In genomic region chr3:98042955-98043456, GRCm38 (mm10) we compare ENCODE assay signal across 8 mouse cellular contexts. TPM values are rescaled to one million over a fixed set of nuclear protein-coding genes. Genes with fewer than 3 reads are reported as not detected.
DNase-seq lines count a peak whose midpoint lies in the region; ATAC-seq lines count a peak whose summit lies in the region.

No protein-coding gene starts in this region.

- peak; percentile 76 for ATAC-seq in hindbrain, embryonic 12.5 days (ENCODE audit: low FRiP score)

- no peak overlapping the region for H3K4me3 ChIP-seq in hindbrain, embryonic 12.5 days

- no peak overlapping the region for H3K9ac ChIP-seq in hindbrain, embryonic 12.5 days

- no peaks in the 10 kb centered on the region for H3K9me3 ChIP-seq in hindbrain, embryonic 12.5 days (replicated peaks)

- H3K4me2 ChIP-seq in hindbrain, embryonic 12.5 days (replicated peaks): peak overlapping the region; percentile 33

- H3K4me1 ChIP-seq in hindbrain, embryonic 12.5 days: peaks cover 41% of the 10 kb centered on the region

- 7% methylated on average over 9 of the region's 9 CpGs for WGBS in hindbrain, embryonic 12.5 days

- peak overlapping the region; percentile 64 for H3K27ac ChIP-seq in hindbrain, embryonic 12.5 days

- DNase-seq in kidney, adult 18-20 months: peak; percentile 57
- no peak for DNase-seq in kidney, adult 11 months
- peak; percentile 35 for DNase-seq in adrenal gland, postnatal 25 days
- DNase-seq in frontal cortex, postnatal 10 days (ENCODE audit: low spot score in 2 of 2): peak; percentile 36 to 46
- DNase-seq in left cerebral cortex, postnatal 36 days (ENCODE audit: low spot score in 2 of 2): peak; percentile 27 to 28
- DNase-seq in right cerebral cortex, adult 2 months (ENCODE audit: low spot score in 2 of 2): peak; percentile 35 to 45
- DNase-seq in urinary bladder, adult 18-20 months (ENCODE audit: low spot score in 2 of 2): no peak

- intact Hi-C loops in left cerebral cortex, postnatal 36 days (cut with DNase I): no loop called here

- no peaks in the 10 kb centered on the region for H3K36me3 ChIP-seq in hindbrain, embryonic 12.5 days

- no peaks in the 10 kb centered on the region for H3K27me3 ChIP-seq in hindbrain, embryonic 12.5 days

RNA-seq across cellular contexts. Expression of gene Notch2, which starts 29.7 kb away (rescaled TPM):
- 52.3 and 80.9 TPM in 2 replicates for total RNA-seq in adrenal gland, postnatal 25 days (2021)
- polyA plus RNA-seq in hindbrain, embryonic 12.5 days (2016; fragmentation: Nextera tagmentation; extraction: Ambion mirVana): 26.5 and 30.1 TPM in 2 replicates
- 10 to 100 TPM; 10.8 to 14.0 TPM for total RNA-seq in left cerebral cortex, postnatal 36 days (2021)

Comparison
In these comparisons a context has a peak if more than half of its experiments do, and no peak if none do; other contexts are left out.
1. DNase-seq: peak in kidney, adult 18-20 months (single experiment), adrenal gland, postnatal 25 days (single experiment), frontal cortex, postnatal 10 days (2 of 2), left cerebral cortex, postnatal 36 days (2 of 2) and right cerebral cortex, adult 2 months (2 of 2); none in kidney, adult 11 months (single experiment) and urinary bladder, adult 18-20 months (0 of 2).